Mouse (Mus musculus) CH12.LX (cell line): ENCODE measurements around the gene Lpar5. TPM values are rescaled to one million over a fixed set of nuclear protein-coding genes. Genes with fewer than 3 reads are reported as not detected.

Source experiments
- DNase-seq: peaks from one replicate; pipeline ENCODE4 v3.0.0-alpha.2; 2013; ENCODE audit errors: extremely low read depth
- H3K27ac ChIP-seq: 2 replicates; pipeline ENCODE4 v1.5.1; 2012; ENCODE audit warnings: low read depth, mild to moderate bottlenecking, control low read depth, moderate library complexity; ENCODE audit not compliant: insufficient read depth
- H3K27me3 ChIP-seq: replicated peaks from 2 replicates; pipeline ENCODE3; 2012; ENCODE audit warnings: inconsistent platforms
- H3K36me3 ChIP-seq, 2 experiments: replicated peaks in 1 of 2; 2 replicates each; pipeline versions ENCODE3 to v1.6.1; 2012; ENCODE audit warnings: inconsistent platforms in 1 of 2, low read length in 1 of 2, mild to moderate bottlenecking in 1 of 2, mixed read lengths in 1 of 2, moderate library complexity in 1 of 2; ENCODE audit not compliant: control insufficient read depth in 1 of 2, insufficient read depth in 1 of 2
- H3K4me1 ChIP-seq, 2 experiments: 2 replicates each; pipeline ENCODE4 v1.6.1; 2012; ENCODE audit warnings: inconsistent platforms in 1 of 2, moderate library complexity in 1 of 2; ENCODE audit not compliant: insufficient read depth in 2 of 2, control insufficient read depth in 1 of 2
- H3K4me2 ChIP-seq: 2 replicates; pipeline ENCODE4 v1.6.1; 2012; ENCODE audit warnings: low read depth, mild to moderate bottlenecking, control low read depth; ENCODE audit not compliant: poor library complexity, insufficient read depth, severe bottlenecking
- H3K4me3 ChIP-seq, 3 experiments: fragments of 150-350 bp in 1 of 3; sonication (generic) in 1 of 3; replicated peaks in 1 of 3; 2 replicates each; pipeline versions ENCODE3 to v1.5.1; 2011 to 2012; ENCODE audit warnings: low read depth in 2 of 3, low read length in 2 of 3, mild to moderate bottlenecking in 2 of 3, moderate library complexity in 2 of 3, control low read depth in 1 of 3, improper control_type of control experiment in 1 of 3, inconsistent platforms in 1 of 3, mixed read lengths in 1 of 3; ENCODE audit not compliant: poor library complexity in 1 of 3
- H3K79me2 ChIP-seq: replicated peaks from 2 replicates; pipeline ENCODE4 v1.6.1; 2012; ENCODE audit warnings: mild to moderate bottlenecking, moderate library complexity; ENCODE audit not compliant: control insufficient read depth, poor library complexity, insufficient read depth, severe bottlenecking; ENCODE audit errors: extremely low read depth
- H3K9ac ChIP-seq: 2 replicates; pipeline ENCODE4 v1.6.1; 2012; ENCODE audit warnings: low read depth, mild to moderate bottlenecking, control low read depth, moderate library complexity; ENCODE audit not compliant: insufficient read depth
- H3K9me3 ChIP-seq: replicated peaks from 2 replicates; pipeline ENCODE3; 2012; ENCODE audit warnings: low read length, inconsistent platforms, mixed read lengths
- CHD2 ChIP-seq: IDR thresholded peaks from 2 replicates; pipeline ENCODE4 v1.6.1; 2011; ENCODE audit warnings: low read length, improper control_type of control experiment
- E2F4 ChIP-seq: IDR thresholded peaks from 2 replicates; pipeline ENCODE4 v1.6.1; 2011; ENCODE audit warnings: low read depth, low read length, improper control_type of control experiment; ENCODE audit not compliant: insufficient replicate concordance
- ELF1 ChIP-seq: IDR thresholded peaks from 2 replicates; pipeline ENCODE4 v1.6.1; 2014; ENCODE audit warnings: low read depth, mild to moderate bottlenecking, inconsistent platforms, low read length, improper control_type of control experiment
- HCFC1 ChIP-seq: IDR thresholded peaks from 2 replicates; pipeline ENCODE4 v1.6.1; 2012; ENCODE audit warnings: low read depth, mild to moderate bottlenecking, inconsistent platforms, low read length, improper control_type of control experiment
- JUN ChIP-seq: IDR thresholded peaks from 2 replicates; pipeline ENCODE4 v1.6.1; 2011; ENCODE audit warnings: low read depth, mild to moderate bottlenecking, low read length, improper control_type of control experiment, moderate library complexity; ENCODE audit not compliant: insufficient read depth
- JUND ChIP-seq: conservative IDR thresholded peaks from 2 replicates; pipeline ENCODE4 v1.6.1; 2011; ENCODE audit warnings: low read depth, low read length, improper control_type of control experiment
- KAT2A ChIP-seq: IDR thresholded peaks from 2 replicates; pipeline ENCODE4 v1.6.1; 2012; ENCODE audit warnings: low read length, improper control_type of control experiment, inconsistent platforms; ENCODE audit not compliant: insufficient replicate concordance
- MAFK ChIP-seq: IDR thresholded peaks from 2 replicates; pipeline ENCODE4 v1.6.1; 2011; ENCODE audit warnings: low read length, improper control_type of control experiment; ENCODE audit not compliant: insufficient replicate concordance
- MAX ChIP-seq: IDR thresholded peaks from 2 replicates; pipeline ENCODE4 v1.6.1; 2011; ENCODE audit warnings: low read length, improper control_type of control experiment
- MAZ ChIP-seq: IDR thresholded peaks from 2 replicates; pipeline ENCODE4 v1.6.1; 2012; ENCODE audit warnings: low read depth, mild to moderate bottlenecking, inconsistent platforms, low read length, improper control_type of control experiment, moderate library complexity
- MYC ChIP-seq: IDR thresholded peaks from 2 replicates; pipeline ENCODE4 v1.6.1; 2011; ENCODE audit warnings: low read depth, mild to moderate bottlenecking, improper control_type of control experiment, low read length
- NELFE ChIP-seq: IDR thresholded peaks from 2 replicates; pipeline ENCODE4 v1.6.1; 2011; ENCODE audit warnings: low read depth, low read length, improper control_type of control experiment
- POLR2A ChIP-seq: IDR thresholded peaks from 2 replicates; pipeline ENCODE4 v1.6.1; 2011; ENCODE audit warnings: low read depth, mild to moderate bottlenecking, improper control_type of control experiment, low read length
- POLR2AphosphoS2 ChIP-seq: IDR thresholded peaks from 2 replicates; pipeline ENCODE4 v1.6.1; 2011; ENCODE audit warnings: low read depth, low read length, improper control_type of control experiment
- RAD21 ChIP-seq: IDR thresholded peaks from 2 replicates; pipeline ENCODE4 v1.6.1; 2011; ENCODE audit warnings: low read depth, mild to moderate bottlenecking, low read length, improper control_type of control experiment, moderate library complexity
- TBP ChIP-seq: conservative IDR thresholded peaks from 2 replicates; pipeline ENCODE4 v1.6.1; 2011; ENCODE audit warnings: low read depth, low read length, improper control_type of control experiment
- TCF12 ChIP-seq: IDR thresholded peaks from 2 replicates; pipeline ENCODE4 v1.6.1; 2014; ENCODE audit warnings: low read depth, mild to moderate bottlenecking, inconsistent platforms, low read length, improper control_type of control experiment
- UBTF ChIP-seq: IDR thresholded peaks from 2 replicates; pipeline ENCODE4 v1.6.1; 2012; ENCODE audit warnings: low read depth, mild to moderate bottlenecking, inconsistent platforms, low read length, improper control_type of control experiment, moderate library complexity
- USF2 ChIP-seq: conservative IDR thresholded peaks from 2 replicates; pipeline ENCODE4 v1.6.1; 2011; ENCODE audit warnings: low read depth, low read length, improper control_type of control experiment
- dilution Hi-C: fragments of 300-500 bp; cut with MboI; formaldehyde crosslinking; loops from 2 replicates; pipeline ENCODE4 v1.14.3; 2020; ENCODE audit warnings: low sequenced_read_pairs; ENCODE audit not compliant: extremely low pct_unique_long_range_greater_than_20kb, extremely low pct_ligation_motif_present
- in situ Hi-C: fragments of 300-500 bp; cut with MboI; formaldehyde crosslinking; loops from 3 replicates; pipeline ENCODE4 v1.14.3; 2019; ENCODE audit warnings: low sequenced_read_pairs, low pct_ligation_motif_present, low pct_unique_long_range_greater_than_20kb, mixed read lengths
- polyA plus RNA-seq: library from polyadenylated mRNA; unstranded; fragments of >175 nt; gene quantifications from 2 replicates; pipeline ENCODE4 v1.2.1, GENCODE M21; 2012; ENCODE audit warnings: low read depth; ENCODE audit not compliant: insufficient read length
- total RNA-seq, 2 experiments: library from RNA; depleted of rRNA; stranded (reverse); fragments of 300-350 nt in 1 of 2; fragments of >200 nt in 1 of 2; gene quantifications; 2 replicates each; pipeline ENCODE4 v1.2.3; 2012 to 2014

Gene Lpar5
- total and polyA plus RNA-seq, 3 experiments = 4.5 to 25.9 (median 4.8) TPM

DNA sequence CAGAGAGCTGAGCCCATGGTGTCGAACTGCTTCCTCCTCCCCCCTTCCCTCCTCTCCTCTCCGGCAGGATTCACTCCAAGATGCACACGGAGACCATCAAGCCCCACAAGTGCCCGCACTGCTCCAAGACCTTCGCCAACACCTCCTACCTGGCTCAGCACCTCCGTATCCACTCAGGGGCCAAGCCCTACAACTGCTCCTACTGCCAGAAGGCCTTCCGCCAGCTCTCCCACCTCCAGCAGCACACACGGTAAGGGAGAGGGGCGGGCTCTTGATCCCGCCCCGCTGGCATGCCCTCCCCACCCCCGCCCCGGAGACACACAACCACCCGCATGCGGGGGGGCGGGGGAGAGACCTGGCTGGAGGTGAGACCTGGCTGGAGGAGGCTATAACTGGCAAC lies 36.1 kb upstream of the Lpar5 start:
- H3K9ac ChIP-seq = no peak overlapping the region
- peaks cover 0 to 9% of the 10 kb centered on the region in 2 experiments; a peak in 1 of 4 replicates for H3K4me1 ChIP-seq
- H3K4me3 ChIP-seq = no peak overlapping the region
- no peaks in the 10 kb centered on the region for H3K9me3 ChIP-seq
- dilution Hi-C loops = no loop called here
- H3K4me2 ChIP-seq = no peak overlapping the region
- H3K79me2 ChIP-seq = no peaks in the 10 kb centered on the region
- no peak for DNase-seq
- H3K36me3 ChIP-seq = peaks cover 50 to 86% of the 10 kb centered on the region in 2 experiments
- TF ChIP-seq JUND = no peak
- TF ChIP-seq NELFE = no peak
- TF ChIP-seq CHD2 = no peak
- no peak for TF ChIP-seq MAZ
- TF ChIP-seq MAX = no peak
- no peak for TF ChIP-seq JUN
- no peak for TF ChIP-seq TCF12
- no peak overlapping the region for H3K27ac ChIP-seq
- H3K27me3 ChIP-seq = no peaks in the 10 kb centered on the region
- in situ Hi-C loops = loop anchor here (25.0 kb wide), 1 partner anchor 169 kb away; the partner anchor contains the start of genes Gpr162 and P3h3

DNA sequence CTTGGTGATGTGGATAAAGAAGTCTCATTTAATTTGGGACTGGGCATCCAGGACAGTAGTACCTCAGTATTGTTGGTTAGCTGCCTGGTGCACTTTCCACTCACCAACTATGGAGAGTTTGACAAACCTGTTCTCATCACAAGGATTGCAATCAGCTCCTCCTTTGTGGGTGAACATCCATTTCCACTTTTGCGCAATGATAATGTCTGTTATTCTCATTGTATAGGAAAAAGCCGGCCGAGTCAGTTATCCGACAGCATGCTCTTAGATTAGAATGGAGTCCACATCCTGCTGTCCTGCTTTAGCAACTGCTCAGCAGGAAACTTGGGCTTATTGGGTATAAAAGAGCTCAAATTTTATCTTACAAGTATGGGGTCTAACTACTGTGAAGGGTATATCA lies 29.1 kb upstream of the Lpar5 start:
- TF ChIP-seq KAT2A (no peak), ELF1 (no peak), USF2 (no peak), RAD21 (no peak), MAFK (no peak), MYC (no peak), MAZ (no peak), TBP (no peak), E2F4 (no peak), TCF12 (no peak), POLR2AphosphoS2 (no peak), POLR2A (no peak), HCFC1 (no peak), UBTF (no peak)
- H3K9me3 ChIP-seq = no peaks in the 10 kb centered on the region
- peaks cover 30 to 53% of the 10 kb centered on the region in 2 experiments for H3K36me3 ChIP-seq
- DNase-seq = no peak
- dilution Hi-C loops = no loop called here
- no peak overlapping the region for H3K27ac ChIP-seq
- no peak overlapping the region for H3K4me3 ChIP-seq
- H3K4me1 ChIP-seq = peaks cover 7 to 25% of the 10 kb centered on the region in 2 experiments; a peak in 3 of 4 replicates
- no peaks in the 10 kb centered on the region for H3K27me3 ChIP-seq
- in situ Hi-C loops = loop anchor here (25.0 kb wide), 1 partner anchor 176 kb away; the partner anchor contains the start of genes Gpr162 and P3h3
- no peak overlapping the region for H3K4me2 ChIP-seq
- H3K9ac ChIP-seq = no peak overlapping the region
- H3K79me2 ChIP-seq = peaks cover 23% of the 10 kb centered on the region
